Mouse (Mus musculus): ENCODE results near the gene Bcas3.

DNA sequence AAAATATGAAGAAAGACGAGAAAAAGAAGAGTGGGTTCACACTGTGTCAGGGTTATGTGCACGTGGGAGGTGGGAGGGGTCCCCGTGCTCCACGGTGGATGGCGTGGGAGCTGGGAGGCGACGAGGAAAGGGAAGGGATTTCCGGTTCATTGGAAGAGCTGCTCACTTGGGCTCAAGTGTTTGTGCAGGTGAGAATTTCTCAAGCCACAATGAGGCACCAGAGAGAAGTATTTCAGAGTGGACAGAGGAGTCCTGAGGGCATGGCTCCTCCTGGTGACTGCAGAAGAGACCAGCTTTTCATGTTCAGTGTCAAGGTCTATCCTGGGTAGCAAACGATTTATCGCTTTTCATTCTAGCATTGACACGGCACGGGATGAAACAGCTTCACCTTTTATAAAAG lies 167.3 kb downstream of the Bcas3 start:
- TF ChIP-seq CTCF (IDR thresholded peaks at IDR 0.05; ENCODE audit: low read depth, low read length): no peak
- no peak for TF ChIP-seq POLR2A (IDR thresholded peaks at IDR 0.05; ENCODE audit: insufficient read depth, low read length)
- TF ChIP-seq EP300 (IDR thresholded peaks at IDR 0.05; ENCODE audit: insufficient read depth, low read depth, low read length): no peak
